Mouse (Mus musculus) heart, postnatal 25 days (tissue): ENCODE measurements at regions not wholly inside any gene's neighbourhood (a gene's known extent, or its start where the extent isn't known, plus 50 kb on each side); places are given as distances from the start of the nearest gene placed in this dataset. TPM values are rescaled to one million over a fixed set of nuclear protein-coding genes. Genes with fewer than 3 reads are reported as not detected.

ENCODE experiments used
- DNase-seq: peaks from one replicate; pipeline ENCODE4 v3.0.0; 2022; ENCODE audit warnings: low spot score
- intact Hi-C: fragments of 180-260 bp; cut with DNase I; formaldehyde crosslinking; loops from one replicate; pipeline ENCODE4 v1.15.1; 2025
- microRNA-seq: library from miRNA; unstranded; fragments of <30 nt; microRNA quantifications from one replicate; pipeline ENCODE4 v1.2.0, GENCODE M21; 2022

GRCm38 (mm10) chr19:49741239-49741638 is 937.2 kb downstream of the Sorcs1 start:
- DNase-seq = no peak
- intact Hi-C loops = loop anchor here (5.0 kb wide), 1 partner anchor 1754 kb away; no protein-coding TSS in a partner anchor

- DNase-seq = no peak
- intact Hi-C loops = loop anchor here (5.0 kb wide), 1 partner anchor 1752 kb away; no protein-coding TSS in a partner anchor
Measured at GRCm38 (mm10) chr19:49739483-49740175, 938.8 kb downstream of the Sorcs1 start.

DNA sequence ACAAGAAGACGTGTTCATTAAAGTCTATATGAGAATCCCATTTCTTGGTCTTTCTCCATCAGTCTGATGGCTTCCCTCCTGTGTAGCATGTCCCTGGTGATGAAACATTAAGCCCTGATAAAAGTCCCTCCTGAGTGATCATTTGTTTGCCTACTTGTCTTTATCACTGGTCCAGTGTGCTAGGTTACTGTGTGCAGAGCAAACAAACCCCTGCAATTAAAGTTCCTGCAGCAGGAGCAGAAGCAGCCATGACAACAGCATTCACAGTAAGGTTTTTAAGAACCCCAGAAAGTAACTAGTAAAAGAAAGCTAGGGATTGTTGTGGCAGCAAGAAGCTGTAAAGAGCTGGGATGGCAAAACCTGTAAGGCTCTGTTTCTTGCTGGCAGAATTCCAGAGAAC is 980.8 kb downstream of the Sorcs1 start:
- DNase-seq = no peak
- intact Hi-C loops = no loop called here

GRCm38 (mm10) chr19:49685588-49686281 is 992.7 kb downstream of the Sorcs1 start:
- intact Hi-C loops = no loop called here

GRCm38 (mm10) chr19:49681204-49681603 is 997.2 kb downstream of the Sorcs1 start:
- no peak for DNase-seq
- intact Hi-C loops = no loop called here

More at GRCm38 (mm10) chr19:49685588-49686281, 992.7 kb downstream of the Sorcs1 start:
- DNase-seq = no peak

DNA sequence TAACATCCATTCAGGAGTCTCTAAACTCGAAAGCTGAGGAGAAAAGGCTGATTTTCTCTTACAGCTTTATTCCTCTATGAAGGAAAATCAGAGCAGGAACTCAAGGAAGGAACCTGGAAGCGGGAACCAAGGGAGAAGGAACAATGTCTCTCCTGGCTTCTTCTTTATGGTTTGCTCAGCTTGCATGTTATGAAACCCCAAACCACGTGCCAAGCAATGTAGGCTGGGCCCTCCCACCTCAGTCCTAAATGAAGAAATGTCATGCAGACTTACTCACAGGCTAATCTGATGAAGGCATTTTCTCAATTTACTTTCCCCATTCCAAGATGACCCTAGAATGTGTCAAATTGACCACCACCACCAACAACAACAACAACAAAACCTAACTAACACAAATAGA is 998.4 kb downstream of the Sorcs1 start:
- intact Hi-C loops = no loop called here
- no peak for DNase-seq

- intact Hi-C loops = no loop called here
Measured at GRCm38 (mm10) chr19:49675931-49676330, 1002.5 kb downstream of the Sorcs1 start.

GRCm38 (mm10) chr19:49629963-49630362 is 1048.5 kb downstream of the Sorcs1 start:
- DNase-seq = no peak
- intact Hi-C loops = no loop called here

More at GRCm38 (mm10) chr19:49675931-49676330, 1002.5 kb downstream of the Sorcs1 start:
- DNase-seq = no peak

DNA sequence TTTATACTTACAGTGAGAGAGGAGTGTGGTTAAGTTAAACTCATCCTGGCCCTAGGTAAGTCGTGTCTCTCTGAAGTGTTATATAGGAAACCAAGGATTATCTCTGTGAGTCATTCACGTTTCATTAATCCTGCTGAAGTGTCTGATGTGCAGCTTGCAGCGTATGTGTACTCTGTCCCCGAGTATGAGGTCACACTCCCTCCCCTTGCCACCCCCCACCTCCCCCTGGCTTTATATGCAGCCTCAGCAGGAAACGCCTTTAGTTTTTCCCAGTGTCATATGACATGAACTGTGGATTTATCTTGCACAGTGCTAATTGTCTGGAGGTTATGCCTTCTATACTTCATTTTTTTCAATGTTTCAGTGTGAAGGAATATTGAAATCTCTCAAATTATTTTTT is 1058.5 kb downstream of the Sorcs1 start:
- intact Hi-C loops = no loop called here
- DNase-seq = no peak

GRCm38 (mm10) chr19:49615071-49615470 is 1063.4 kb downstream of the Sorcs1 start:
- no peak for DNase-seq
- intact Hi-C loops = no loop called here

Small RNAs in the stretch of these regions (microRNA-seq; reads per million reads assigned to microRNA genes)
- gene Gm27935 = not detected
